Mouse (Mus musculus): ENCODE data around the gene Syp. TPM values are rescaled to one million over a fixed set of nuclear protein-coding genes. Genes with fewer than 3 reads are reported as not detected.
A peak's percentile ranks its signal among the peaks of the same experiment; 100 is the strongest.

Gene Syp
- polyA plus RNA-seq, 1 experiment from 2014 or later = 197 TPM

DNA sequence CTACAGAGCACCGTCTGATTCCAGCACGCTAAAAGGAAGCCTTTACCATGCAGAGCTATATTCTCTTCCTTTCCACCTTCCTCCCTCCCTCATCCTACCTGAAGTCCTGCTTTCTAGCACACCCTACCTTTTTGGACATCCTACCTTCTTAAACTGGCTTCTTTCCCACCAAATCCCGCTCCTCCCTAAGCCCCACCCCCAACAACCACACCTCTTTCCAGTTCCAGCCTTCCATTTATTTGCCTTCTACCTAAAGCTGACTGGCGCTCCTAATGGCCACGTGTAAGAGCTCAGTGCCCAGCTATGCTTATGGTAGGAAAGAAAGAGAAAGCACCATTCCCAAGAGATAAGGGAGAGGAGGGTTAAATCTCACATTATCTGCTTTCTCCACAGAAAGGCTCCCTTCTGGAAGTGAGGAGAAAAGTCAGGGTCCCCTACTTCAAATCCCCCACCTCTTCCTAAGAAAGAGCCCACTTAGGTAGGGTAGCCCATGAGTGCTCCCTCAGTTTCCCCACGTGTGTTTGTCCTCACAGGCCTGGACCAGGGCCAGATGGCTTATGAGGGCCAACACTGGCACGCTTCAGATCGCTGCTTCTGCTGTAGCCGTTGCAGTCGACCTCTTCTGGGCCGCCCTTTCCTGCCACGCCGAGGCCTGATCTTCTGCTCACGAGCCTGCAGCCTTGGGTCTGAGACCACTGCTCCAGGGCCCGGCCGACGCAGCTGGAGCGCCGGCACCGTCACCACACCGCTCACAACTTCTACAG lies 27.6 kb downstream of the Syp start:
- Histone ChIP-seq H3K4me2 (no peak overlapping the region), H3K36me3 (no peaks in the 10 kb centered on the region), H3K27me3 (no peaks in the 10 kb centered on the region), H3K4me1 (replicated peaks) (no peaks in the 10 kb centered on the region), H3K27ac (replicated peaks) (no peak overlapping the region), H3K9me3 (no peaks in the 10 kb centered on the region), H3K4me3 (no peak overlapping the region), H3K9ac (no peak overlapping the region)
- ATAC-seq (ENCODE audit: low FRiP score, low read depth) = no peak
- 81% methylated on average over 21 of the region's 21 CpGs for WGBS

GRCm38 (mm10) chrX:7670390-7670881 lies 32.2 kb downstream of the Syp start:
- H3K27ac ChIP-seq (replicated peaks) = no peak overlapping the region
- H3K4me2 ChIP-seq = peak overlapping the region; percentile 54
- H3K9ac ChIP-seq = peak overlapping the region; percentile 25; the same call in 1 of the 2 replicates
- 18% methylated on average over 12 of the region's 19 CpGs for WGBS
- peak overlapping the region; percentile 35 for H3K4me3 ChIP-seq
- peak; percentile 42; the same call in 1 of the 2 replicates for ATAC-seq (ENCODE audit: low FRiP score, low read depth)
- H3K36me3 ChIP-seq = no peaks in the 10 kb centered on the region
- H3K27me3 ChIP-seq = no peaks in the 10 kb centered on the region
- H3K9me3 ChIP-seq = no peaks in the 10 kb centered on the region
- no peaks in the 10 kb centered on the region for H3K4me1 ChIP-seq (replicated peaks)

DNA sequence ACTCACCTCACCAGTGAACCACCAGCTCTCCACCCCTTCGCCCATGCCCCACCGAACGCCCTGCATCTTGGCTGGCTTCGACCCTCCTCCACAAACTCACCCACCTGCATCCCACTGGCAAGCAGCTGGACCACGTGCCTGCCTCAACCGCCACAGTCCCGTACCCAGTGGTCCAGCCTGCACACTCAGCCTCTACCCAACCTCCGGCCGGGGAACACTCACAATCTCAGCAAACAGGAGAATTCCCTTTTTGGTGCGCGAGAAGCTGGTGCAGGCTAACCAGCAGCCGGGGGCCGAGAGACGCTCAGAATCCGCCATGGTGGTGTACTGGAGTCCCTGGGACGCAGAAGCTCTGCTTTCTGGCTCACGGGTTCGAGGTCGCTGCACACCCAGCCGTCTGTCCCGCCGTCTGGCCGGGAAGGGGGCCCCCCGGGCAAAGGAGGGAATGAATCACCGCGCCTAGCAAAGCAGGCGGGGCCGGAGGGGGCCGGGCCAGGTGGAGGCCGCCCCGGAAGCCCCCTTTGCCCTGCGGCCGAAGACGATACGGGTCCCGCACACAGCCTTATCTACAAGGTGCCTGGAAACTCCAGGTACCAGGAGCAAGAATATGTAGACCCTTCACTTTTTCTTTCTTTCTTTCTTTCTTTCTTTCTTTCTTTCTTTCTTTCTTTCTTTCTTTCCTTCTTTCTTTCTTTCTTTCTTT lies 32.8 kb downstream of the Syp start, which contains the start of gene Plp2:
TSS of gene Plp2 (minus strand) at position 470 of the 703 bp plus-strand sequence.
- H3K9me3 ChIP-seq = no peaks in the 10 kb centered on the region
- no peaks in the 10 kb centered on the region for H3K27me3 ChIP-seq
- peak within 1 kb of the TSS; percentile 25; the same call in 1 of the 2 replicates for H3K9ac ChIP-seq
- H3K4me1 ChIP-seq (replicated peaks) = no peaks in the 10 kb centered on the region
- no peaks in the 10 kb centered on the region for H3K36me3 ChIP-seq
- H3K4me2 ChIP-seq = peak within 1 kb of the TSS; percentile 54
- H3K27ac ChIP-seq (replicated peaks) = no peak within 1 kb of the TSS
- ATAC-seq (ENCODE audit: low FRiP score, low read depth) = peak; percentile 58
- WGBS = 15% methylated on average over 31 of the region's 36 CpGs
- peak within 1 kb of the TSS; percentile 35 for H3K4me3 ChIP-seq

DNA sequence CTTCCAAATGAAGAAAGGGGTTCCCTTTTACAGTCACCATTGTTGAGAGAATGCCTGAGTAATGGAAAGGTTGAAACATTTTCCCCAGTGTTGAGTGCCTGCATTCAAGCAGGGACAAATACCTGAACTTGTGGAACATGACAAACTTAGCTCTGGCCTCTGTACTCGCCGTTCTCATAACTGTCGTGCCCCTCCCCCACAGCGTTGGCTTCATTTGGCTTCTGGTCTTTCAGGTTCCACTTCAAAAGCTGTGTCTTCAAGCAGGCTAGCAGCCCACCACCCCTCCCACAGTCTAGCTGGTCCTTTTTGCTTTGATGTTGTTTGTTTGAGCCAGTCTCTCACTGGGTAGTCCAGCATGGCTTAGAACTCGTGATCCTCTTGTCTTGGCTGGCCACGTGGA lies 34.5 kb downstream of the Syp start:
- H3K27ac ChIP-seq (replicated peaks) = no peak overlapping the region
- no peaks in the 10 kb centered on the region for H3K36me3 ChIP-seq
- ATAC-seq (ENCODE audit: low FRiP score, low read depth) = no peak
- H3K9me3 ChIP-seq = no peaks in the 10 kb centered on the region
- H3K4me1 ChIP-seq (replicated peaks) = no peaks in the 10 kb centered on the region
- no peaks in the 10 kb centered on the region for H3K27me3 ChIP-seq
- H3K4me2 ChIP-seq = no peak overlapping the region
- no peak overlapping the region for H3K9ac ChIP-seq
- 56% methylated on average over 6 of the region's 6 CpGs for WGBS
- no peak overlapping the region for H3K4me3 ChIP-seq

DNA sequence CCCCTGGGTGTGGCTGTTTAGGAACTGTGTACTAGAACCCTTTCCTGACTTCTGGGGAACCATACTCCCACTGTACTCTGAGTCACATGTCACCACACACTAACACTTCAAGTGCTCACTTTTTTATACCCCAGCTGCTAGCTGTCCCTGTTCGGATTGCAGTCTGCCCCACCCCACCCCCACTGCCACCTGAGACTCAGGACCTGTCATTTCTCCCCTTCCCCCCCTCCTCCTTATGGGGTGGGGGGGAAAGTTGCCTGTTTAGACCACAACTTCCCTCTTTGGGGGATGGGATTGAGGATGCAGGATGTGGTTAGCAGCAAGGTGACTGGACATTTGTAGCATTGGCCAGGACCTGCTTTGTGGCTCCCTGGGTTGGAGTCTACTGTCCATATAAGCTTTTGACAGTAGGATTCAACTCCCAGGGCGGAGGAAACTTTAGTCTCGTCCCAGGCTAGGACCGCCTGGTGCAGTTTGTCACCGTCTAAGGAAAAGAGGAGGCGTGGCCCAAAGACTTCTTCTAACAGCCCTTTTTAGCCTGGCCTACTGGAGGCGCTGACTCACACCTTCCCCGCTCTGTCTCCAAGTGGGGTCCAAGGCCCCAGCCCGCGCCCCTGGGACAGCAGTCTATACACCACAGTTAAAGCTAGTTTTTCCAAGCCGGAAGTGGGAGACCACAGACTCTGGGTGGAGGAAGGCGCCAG lies 35.5 kb downstream of the Syp start:
- H3K27me3 ChIP-seq = no peaks in the 10 kb centered on the region
- peak overlapping the region; percentile 53 for H3K4me2 ChIP-seq
- no peak overlapping the region for H3K27ac ChIP-seq (replicated peaks)
- H3K4me1 ChIP-seq (replicated peaks) = no peaks in the 10 kb centered on the region
- no peak overlapping the region for H3K9ac ChIP-seq
- 49% methylated on average over 12 of the region's 12 CpGs for WGBS
- no peak for ATAC-seq (ENCODE audit: low FRiP score, low read depth)
- no peak overlapping the region for H3K4me3 ChIP-seq
- H3K36me3 ChIP-seq = no peaks in the 10 kb centered on the region
- H3K9me3 ChIP-seq = no peaks in the 10 kb centered on the region

GRCm38 (mm10) chrX:7674284-7675000 lies 36.2 kb downstream of the Syp start:
- H3K4me3 ChIP-seq = peak overlapping the region; percentile 30
- no peak overlapping the region for H3K9ac ChIP-seq
- H3K27ac ChIP-seq (replicated peaks) = no peak overlapping the region
- no peaks in the 10 kb centered on the region for H3K9me3 ChIP-seq
- no peaks in the 10 kb centered on the region for H3K36me3 ChIP-seq
- H3K27me3 ChIP-seq = no peaks in the 10 kb centered on the region
- peak overlapping the region; percentile 53 for H3K4me2 ChIP-seq
- 36% methylated on average over 28 of the region's 28 CpGs for WGBS
- peak; percentile 19; the same call in 1 of the 2 replicates for ATAC-seq (ENCODE audit: low FRiP score, low read depth)
- no peaks in the 10 kb centered on the region for H3K4me1 ChIP-seq (replicated peaks)

- WGBS = 40% methylated on average over 10 of the region's 10 CpGs
- Histone ChIP-seq H3K4me1 (replicated peaks) (no peaks in the 10 kb centered on the region), H3K4me2 (peak overlapping the region; percentile 53), H3K27ac (replicated peaks) (no peak overlapping the region), H3K27me3 (no peaks in the 10 kb centered on the region), H3K4me3 (peak overlapping the region; percentile 30), H3K36me3 (no peaks in the 10 kb centered on the region), H3K9ac (no peak overlapping the region), H3K9me3 (no peaks in the 10 kb centered on the region)
- peak; percentile 23; the same call in 1 of the 2 replicates for ATAC-seq (ENCODE audit: low FRiP score, low read depth)
Observed at GRCm38 (mm10) chrX:7675001-7675380, 36.7 kb downstream of the Syp start.

- Histone ChIP-seq H3K9ac (no peak overlapping the region), H3K27me3 (no peaks in the 10 kb centered on the region), H3K4me3 (no peak overlapping the region), H3K4me2 (no peak overlapping the region), H3K27ac (replicated peaks) (no peak overlapping the region), H3K4me1 (replicated peaks) (no peaks in the 10 kb centered on the region), H3K9me3 (no peaks in the 10 kb centered on the region), H3K36me3 (no peaks in the 10 kb centered on the region)
- 46% methylated on average over 3 of the region's 3 CpGs for WGBS
- no peak for ATAC-seq (ENCODE audit: low FRiP score, low read depth)
Observed at GRCm38 (mm10) chrX:7678986-7679385, 40.7 kb downstream of the Syp start.

DNA sequence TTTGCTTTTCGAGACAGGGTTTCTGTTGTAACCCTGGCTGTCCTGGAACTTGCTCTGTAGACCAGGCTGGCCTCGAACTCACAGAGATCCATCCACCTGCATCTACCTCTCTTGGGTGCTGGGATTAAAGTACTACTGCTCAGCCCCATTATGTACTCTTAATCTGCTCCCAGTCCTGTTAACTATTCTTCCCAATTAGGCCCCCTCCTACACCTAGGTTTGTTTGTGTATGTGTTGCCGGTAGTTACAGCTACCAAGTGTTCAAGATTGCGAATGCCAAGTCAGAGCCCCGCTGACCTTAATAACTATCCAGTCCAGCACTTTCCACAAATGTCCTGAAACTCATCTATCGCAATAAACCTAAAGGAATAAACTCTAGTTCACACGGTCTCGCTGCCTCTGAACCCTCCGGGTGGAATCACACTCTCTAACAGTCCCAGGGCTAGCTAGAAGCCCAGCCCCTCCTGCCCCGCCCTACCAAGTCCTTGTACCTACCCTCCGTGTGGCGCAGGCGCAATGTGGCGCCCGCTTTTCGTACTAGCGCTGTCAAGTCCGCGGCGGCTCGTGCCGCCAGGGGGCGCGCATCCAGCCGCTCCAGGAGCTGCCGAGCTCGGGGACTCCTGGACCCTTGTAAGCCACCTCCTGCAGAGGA lies 41.3 kb downstream of the Syp start:
- 20% methylated on average over 27 of the region's 27 CpGs for WGBS
- Histone ChIP-seq H3K9me3 (no peaks in the 10 kb centered on the region), H3K4me2 (peak overlapping the region; percentile 57), H3K27me3 (no peaks in the 10 kb centered on the region), H3K4me3 (peak overlapping the region; percentile 29), H3K36me3 (no peaks in the 10 kb centered on the region), H3K9ac (no peak overlapping the region), H3K4me1 (replicated peaks) (no peaks in the 10 kb centered on the region), H3K27ac (replicated peaks) (no peak overlapping the region)
- ATAC-seq (ENCODE audit: low FRiP score, low read depth) = peak; percentile 88

DNA sequence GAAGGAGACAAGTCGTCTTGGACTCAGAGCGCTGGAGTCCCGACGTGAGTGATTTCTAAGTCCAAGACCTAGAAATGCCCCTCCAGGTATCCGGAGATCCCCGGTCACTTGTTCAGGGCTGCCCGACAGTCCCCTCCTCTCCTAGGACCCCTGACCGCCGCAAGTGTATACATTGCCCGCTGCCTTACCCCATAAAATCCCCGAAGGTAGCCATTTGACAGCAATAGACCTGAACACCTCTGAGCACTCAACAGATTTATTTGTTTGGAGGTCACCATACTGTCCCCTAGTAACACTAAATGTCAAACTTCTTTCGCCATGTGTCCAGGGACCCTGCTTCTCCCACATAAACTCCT lies 41.8 kb downstream of the Syp start:
- ATAC-seq (ENCODE audit: low FRiP score, low read depth) = no peak

GRCm38 (mm10) chrX:7680864-7681263 lies 42.6 kb downstream of the Syp start, which contains the start of gene Magix:
Magix (minus strand) TSS chrX:7681251.
- H3K9ac ChIP-seq = no peak within 1 kb of the TSS
- no peak for ATAC-seq (ENCODE audit: low FRiP score, low read depth)
- no peaks in the 10 kb centered on the region for H3K27me3 ChIP-seq
- H3K27ac ChIP-seq (replicated peaks) = no peak within 1 kb of the TSS
- H3K4me3 ChIP-seq = peak within 1 kb of the TSS; percentile 29; the same call in 1 of the 2 replicates
- no peaks in the 10 kb centered on the region for H3K4me1 ChIP-seq (replicated peaks)
- no peaks in the 10 kb centered on the region for H3K9me3 ChIP-seq
- 75% methylated on average over 14 of the region's 14 CpGs for WGBS
- no peaks in the 10 kb centered on the region for H3K36me3 ChIP-seq
- peak within 1 kb of the TSS; percentile 57 for H3K4me2 ChIP-seq

More for the DNA sequence above, 41.8 kb downstream of the Syp start:
- Histone ChIP-seq H3K4me2 (peak overlapping the region; percentile 57), H3K9me3 (no peaks in the 10 kb centered on the region), H3K4me3 (peak overlapping the region; percentile 29), H3K36me3 (no peaks in the 10 kb centered on the region), H3K4me1 (replicated peaks) (no peaks in the 10 kb centered on the region), H3K27me3 (no peaks in the 10 kb centered on the region), H3K27ac (replicated peaks) (no peak overlapping the region), H3K9ac (no peak overlapping the region)
- WGBS = 22% methylated on average over 12 of the region's 12 CpGs
